Mouse (Mus musculus) hindbrain, embryonic 13.5 days (tissue): ENCODE measurements around the gene Gm9803. TPM values are rescaled to one million over a fixed set of nuclear protein-coding genes. Genes with fewer than 3 reads are reported as not detected.

Experiments
- ATAC-seq: fragments of 200-750 bp; cut with Nextera tagmentation; 2 replicates; pipeline ENCODE4 v1.8.0; 2017; ENCODE audit warnings: moderate TSS enrichment; ENCODE audit not compliant: low FRiP score
- H3K27ac ChIP-seq: fragments of 300-500 bp; sonication (generic); 2 replicates; pipeline ENCODE4 v1.5.1; 2015; ENCODE audit warnings: inconsistent platforms, mild to moderate bottlenecking, moderate library complexity
- H3K27me3 ChIP-seq: fragments of 300-500 bp; sonication (generic); 2 replicates; pipeline ENCODE4 v1.6.1; 2015; ENCODE audit warnings: mild to moderate bottlenecking, inconsistent platforms
- H3K36me3 ChIP-seq: fragments of 300-500 bp; sonication (generic); 2 replicates; pipeline ENCODE4 v1.6.1; 2015; ENCODE audit warnings: mild to moderate bottlenecking, inconsistent platforms
- H3K4me1 ChIP-seq: fragments of 300-500 bp; sonication (generic); replicated peaks from 2 replicates; pipeline ENCODE4 v1.6.1; 2015; ENCODE audit warnings: inconsistent platforms
- H3K4me2 ChIP-seq: fragments of 300-500 bp; sonication (generic); 2 replicates; pipeline ENCODE4 v1.6.1; 2015; ENCODE audit warnings: inconsistent platforms, mild to moderate bottlenecking, moderate library complexity
- H3K4me3 ChIP-seq: fragments of 300-500 bp; sonication (generic); 2 replicates; pipeline ENCODE4 v1.5.1; 2015; ENCODE audit warnings: mild to moderate bottlenecking, inconsistent platforms
- H3K9ac ChIP-seq: fragments of 300-500 bp; sonication (generic); 2 replicates; pipeline ENCODE4 v1.6.1; 2015; ENCODE audit warnings: mild to moderate bottlenecking, inconsistent platforms
- H3K9me3 ChIP-seq: fragments of 300-500 bp; sonication (generic); 2 replicates; pipeline ENCODE4 v1.6.1; 2016; ENCODE audit warnings: inconsistent platforms
- WGBS: fragments of 180-500 bp; shearing (Covaris S2); methylation state at CpG from one replicate; pipeline ENCODE4 v1.1.7; 2015; 5-methylcytosine and 5-hydroxymethylcytosine counted together
- polyA plus RNA-seq: library from polyadenylated mRNA; unstranded; fragments of >200 nt; fragmentation: Nextera tagmentation; extraction: Ambion mirVana; gene quantifications from 2 replicates; pipeline ENCODE4 v1.2.1, GENCODE M21; 2015

Gm9803 gene
- polyA plus RNA-seq, 1 experiment from 2014 or later = 16.4 TPM

DNA sequence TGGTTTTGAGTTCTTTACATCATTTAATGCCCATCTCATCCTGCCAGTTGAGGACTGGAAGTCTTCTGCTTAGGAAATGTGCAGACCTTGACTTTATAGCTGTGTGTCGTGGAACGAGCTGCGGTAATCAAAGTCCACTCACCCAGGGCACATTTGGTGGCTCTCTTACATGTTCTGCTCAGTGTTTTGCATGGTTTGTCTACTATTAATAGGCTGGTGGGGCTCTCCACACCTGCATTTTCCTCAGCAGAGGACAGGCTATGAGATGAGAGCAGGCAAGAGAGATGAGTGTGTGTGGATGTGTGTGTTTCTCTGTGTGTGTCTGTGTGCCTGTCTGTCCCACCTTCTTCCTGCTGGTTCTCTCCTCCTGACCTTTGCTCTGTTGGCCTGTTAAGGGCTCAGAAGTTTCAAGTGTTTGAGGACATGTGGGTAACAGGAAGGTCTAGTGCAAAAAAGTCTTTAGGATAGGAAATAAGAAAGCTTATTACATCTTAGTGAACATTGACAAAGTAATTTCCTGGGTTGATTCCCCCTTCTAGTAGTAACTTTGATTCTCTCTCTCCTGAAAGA is 36.4 kb upstream of the Gm9803 start:
- H3K27ac ChIP-seq = no peak overlapping the region
- H3K4me2 ChIP-seq = no peak overlapping the region
- no peak for ATAC-seq
- no peak overlapping the region for H3K4me3 ChIP-seq
- H3K27me3 ChIP-seq = no peaks in the 10 kb centered on the region
- peaks cover 25% of the 10 kb centered on the region for H3K4me1 ChIP-seq
- no peak overlapping the region for H3K9ac ChIP-seq
- no peaks in the 10 kb centered on the region for H3K9me3 ChIP-seq
- WGBS = 89% methylated on average over 3 of the region's 3 CpGs
- H3K36me3 ChIP-seq = no peaks in the 10 kb centered on the region

DNA sequence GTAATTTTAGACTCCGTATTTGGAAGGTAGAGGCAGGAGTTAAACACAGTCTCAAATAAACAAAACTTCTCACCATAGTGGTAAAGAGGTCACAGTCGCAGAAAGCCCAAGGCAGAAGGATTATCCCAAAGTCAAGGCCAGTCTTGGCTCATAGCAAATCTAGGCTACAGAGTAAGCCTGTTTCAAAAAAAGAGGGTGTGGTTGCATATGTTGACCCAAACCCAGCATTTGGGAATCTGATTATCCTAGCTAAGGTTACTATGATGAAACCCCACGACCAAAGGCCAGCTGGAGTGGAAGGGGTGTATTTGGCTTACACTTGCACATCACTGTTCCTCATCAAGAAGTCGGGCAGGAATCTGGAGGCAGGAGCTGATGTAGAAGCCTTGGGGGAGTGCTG is 35.6 kb upstream of the Gm9803 start:
- Histone ChIP-seq H3K27ac (no peak overlapping the region), H3K4me1 (peaks cover 18% of the 10 kb centered on the region), H3K4me2 (no peak overlapping the region), H3K9me3 (no peaks in the 10 kb centered on the region), H3K27me3 (no peaks in the 10 kb centered on the region), H3K4me3 (no peak overlapping the region), H3K36me3 (no peaks in the 10 kb centered on the region), H3K9ac (no peak overlapping the region)
- no peak for ATAC-seq
- 81% methylated on average over 4 of the region's 4 CpGs for WGBS

DNA sequence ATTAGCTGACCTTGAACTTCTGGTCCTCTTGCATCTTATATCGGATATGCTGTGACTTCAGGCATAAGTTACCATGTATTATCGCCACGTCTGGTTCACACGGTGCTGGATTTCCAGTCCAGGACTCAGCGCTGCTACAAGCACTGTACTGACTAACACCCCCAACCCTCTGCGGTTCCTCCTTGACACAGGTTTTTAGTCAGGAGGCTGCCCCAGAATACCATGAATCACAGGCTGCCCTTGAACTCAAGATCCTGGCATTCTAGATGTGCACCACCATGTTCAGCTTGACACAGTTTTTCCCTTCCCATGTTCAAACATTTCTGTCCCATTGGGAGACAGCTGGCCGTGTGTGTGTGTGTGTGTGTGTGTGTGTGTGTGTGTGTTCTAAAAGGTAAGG is 34.7 kb upstream of the Gm9803 start:
- no peak overlapping the region for H3K4me2 ChIP-seq
- H3K4me1 ChIP-seq = 0 out of 2 replicates have a peak, but pooled peaks cover 12% of the 10 kb centered on the region
- no peaks in the 10 kb centered on the region for H3K9me3 ChIP-seq
- H3K27ac ChIP-seq = no peak overlapping the region
- H3K36me3 ChIP-seq = peaks cover 2% of the 10 kb centered on the region; the same call in 1 of the 2 replicates
- no peak overlapping the region for H3K4me3 ChIP-seq
- WGBS = 93% methylated on average over 7 of the region's 7 CpGs
- H3K27me3 ChIP-seq = no peaks in the 10 kb centered on the region
- no peak overlapping the region for H3K9ac ChIP-seq
- no peak for ATAC-seq

- ATAC-seq = no peak
- Histone ChIP-seq H3K27ac (no peak overlapping the region), H3K4me1 (0 out of 2 replicates have a peak, but pooled peaks cover 12% of the 10 kb centered on the region), H3K27me3 (no peaks in the 10 kb centered on the region), H3K9me3 (no peaks in the 10 kb centered on the region), H3K36me3 (peaks cover 6% of the 10 kb centered on the region), H3K4me3 (no peak overlapping the region), H3K4me2 (no peak overlapping the region), H3K9ac (no peak overlapping the region)
- 68% methylated on average over 6 of the region's 6 CpGs for WGBS
Observed at GRCm38 (mm10) chr10:43489550-43489949, 34.3 kb upstream of the Gm9803 start.

DNA sequence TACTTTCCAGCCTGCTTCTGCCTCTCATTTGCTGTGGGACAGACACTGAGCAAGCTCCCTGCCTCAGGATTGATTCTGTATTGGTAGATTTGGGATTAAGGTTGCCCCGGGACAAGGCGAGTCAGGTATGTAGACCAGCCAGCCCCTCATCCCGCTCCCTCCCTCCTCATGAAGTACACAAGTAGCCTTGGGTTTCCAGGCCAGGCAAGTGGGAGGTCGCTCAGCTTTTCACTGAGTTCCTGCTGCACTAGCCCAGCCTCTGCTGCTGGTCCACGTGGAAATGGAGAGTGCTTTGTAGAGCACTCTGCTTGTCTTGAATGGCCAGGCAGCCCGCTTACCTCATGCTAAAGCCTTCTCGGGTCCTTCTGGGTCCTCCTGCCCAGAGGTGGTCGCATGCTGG is 33.9 kb upstream of the Gm9803 start:
- peaks cover 11% of the 10 kb centered on the region for H3K36me3 ChIP-seq
- H3K27me3 ChIP-seq = no peaks in the 10 kb centered on the region
- H3K9me3 ChIP-seq = no peaks in the 10 kb centered on the region
- no peak overlapping the region for H3K4me3 ChIP-seq
- no peak for ATAC-seq
- WGBS = 78% methylated on average over 8 of the region's 8 CpGs
- H3K4me1 ChIP-seq = 0 out of 2 replicates have a peak, but pooled peaks cover 12% of the 10 kb centered on the region
- no peak overlapping the region for H3K27ac ChIP-seq
- H3K4me2 ChIP-seq = no peak overlapping the region
- H3K9ac ChIP-seq = no peak overlapping the region

- peaks cover 19% of the 10 kb centered on the region for H3K36me3 ChIP-seq
- no peak for ATAC-seq
- no peak overlapping the region for H3K27ac ChIP-seq
- no peak overlapping the region for H3K4me2 ChIP-seq
- H3K27me3 ChIP-seq = no peaks in the 10 kb centered on the region
- H3K9ac ChIP-seq = no peak overlapping the region
- H3K4me1 ChIP-seq = 0 out of 2 replicates have a peak, but pooled peaks cover 12% of the 10 kb centered on the region
- 85% methylated on average over 5 of the region's 5 CpGs for WGBS
- no peaks in the 10 kb centered on the region for H3K9me3 ChIP-seq
- no peak overlapping the region for H3K4me3 ChIP-seq
Observed at GRCm38 (mm10) chr10:43490846-43491245, 33.0 kb upstream of the Gm9803 start.

GRCm38 (mm10) chr10:43502599-43502998 is 21.3 kb upstream of the Gm9803 start:
- WGBS = 91% methylated on average over 4 of the region's 4 CpGs
- H3K9ac ChIP-seq = no peak overlapping the region
- H3K27ac ChIP-seq = 0 out of 2 replicates have a peak overlapping the region, but pooled peaks have one; percentile 30
- H3K9me3 ChIP-seq = no peaks in the 10 kb centered on the region
- H3K4me1 ChIP-seq = no peaks in the 10 kb centered on the region
- 0 out of 2 replicates have a peak, but pooled peaks have one; percentile 37 for ATAC-seq
- H3K4me2 ChIP-seq = no peak overlapping the region
- H3K4me3 ChIP-seq = no peak overlapping the region
- peaks cover 51% of the 10 kb centered on the region for H3K36me3 ChIP-seq
- H3K27me3 ChIP-seq = no peaks in the 10 kb centered on the region

DNA sequence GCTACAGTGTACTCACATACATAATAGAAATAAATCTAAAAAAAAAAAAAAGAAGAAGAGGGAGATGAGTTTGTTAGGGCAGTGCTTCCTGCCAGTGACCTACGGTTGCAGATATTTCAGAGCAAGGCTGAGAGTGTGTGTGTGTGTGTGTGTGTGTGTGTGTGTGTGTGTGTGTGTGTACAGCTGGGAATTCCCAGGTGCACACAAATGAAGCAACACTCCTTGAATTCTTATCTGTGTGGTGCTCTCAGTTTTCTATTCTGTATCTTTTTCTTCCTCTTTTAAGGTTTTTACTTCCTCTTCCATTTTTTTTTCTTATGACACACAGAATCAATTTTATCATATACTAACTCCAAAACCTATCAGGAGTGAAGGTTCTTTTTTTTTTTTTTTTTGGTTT is 19.6 kb upstream of the Gm9803 start:
- no peak overlapping the region for H3K9ac ChIP-seq
- no peaks in the 10 kb centered on the region for H3K27me3 ChIP-seq
- H3K36me3 ChIP-seq = peaks cover 41% of the 10 kb centered on the region
- H3K4me1 ChIP-seq = no peaks in the 10 kb centered on the region
- no peak overlapping the region for H3K4me2 ChIP-seq
- no peak overlapping the region for H3K4me3 ChIP-seq
- no peak overlapping the region for H3K27ac ChIP-seq
- no peak for ATAC-seq
- 73% methylated on average over 1 of the region's 1 CpGs for WGBS
- H3K9me3 ChIP-seq = no peaks in the 10 kb centered on the region

- no peak for ATAC-seq
- no peak overlapping the region for H3K4me2 ChIP-seq
- no peak overlapping the region for H3K4me3 ChIP-seq
- H3K27ac ChIP-seq = no peak overlapping the region
- H3K9me3 ChIP-seq = no peaks in the 10 kb centered on the region
- peaks cover 49% of the 10 kb centered on the region for H3K36me3 ChIP-seq
- H3K27me3 ChIP-seq = no peaks in the 10 kb centered on the region
- H3K4me1 ChIP-seq = no peaks in the 10 kb centered on the region
- no peak overlapping the region for H3K9ac ChIP-seq
- WGBS = 81% methylated on average over 4 of the region's 4 CpGs
Observed at GRCm38 (mm10) chr10:43507051-43507450, 16.8 kb upstream of the Gm9803 start.

GRCm38 (mm10) chr10:43509228-43509627 is 14.7 kb upstream of the Gm9803 start:
- Histone ChIP-seq H3K4me1 (no peaks in the 10 kb centered on the region), H3K36me3 (peaks cover 56% of the 10 kb centered on the region), H3K4me2 (no peak overlapping the region), H3K9me3 (no peaks in the 10 kb centered on the region), H3K27ac (no peak overlapping the region), H3K9ac (no peak overlapping the region), H3K4me3 (no peak overlapping the region), H3K27me3 (no peaks in the 10 kb centered on the region)
- no peak for ATAC-seq
- 99% methylated on average over 7 of the region's 7 CpGs for WGBS

DNA sequence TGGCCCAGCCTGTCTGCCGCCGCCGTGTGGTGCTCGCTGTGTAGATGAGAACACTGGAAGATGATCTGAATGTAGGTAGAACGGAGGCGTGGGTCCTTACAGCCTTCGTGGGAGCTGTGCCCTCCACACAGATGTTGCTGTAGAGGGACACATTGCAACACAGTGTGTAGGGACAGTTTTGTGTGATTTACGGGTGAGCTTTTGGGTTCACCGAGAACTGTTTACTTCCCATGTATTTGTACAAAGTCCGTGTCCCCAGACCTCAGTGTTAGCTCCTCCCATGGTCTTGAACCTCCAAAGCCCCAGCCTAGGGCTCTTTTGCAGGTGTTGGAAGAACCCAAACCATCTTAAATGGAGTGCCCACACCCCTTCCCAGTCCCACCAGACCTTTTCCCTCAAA is 10.9 kb upstream of the Gm9803 start:
- Histone ChIP-seq H3K27ac (no peak overlapping the region), H3K27me3 (no peaks in the 10 kb centered on the region), H3K4me2 (no peak overlapping the region), H3K4me1 (peaks cover 4% of the 10 kb centered on the region; the same call in 1 of the 2 replicates), H3K4me3 (no peak overlapping the region), H3K36me3 (peaks cover 47% of the 10 kb centered on the region), H3K9ac (no peak overlapping the region), H3K9me3 (no peaks in the 10 kb centered on the region)
- WGBS = 98% methylated on average over 10 of the region's 10 CpGs
- ATAC-seq = no peak

- no peak overlapping the region for H3K4me2 ChIP-seq
- no peaks in the 10 kb centered on the region for H3K9me3 ChIP-seq
- H3K36me3 ChIP-seq = peaks cover 16% of the 10 kb centered on the region
- H3K27ac ChIP-seq = no peak overlapping the region
- H3K27me3 ChIP-seq = no peaks in the 10 kb centered on the region
- no peak overlapping the region for H3K4me3 ChIP-seq
- H3K4me1 ChIP-seq = peaks cover 4% of the 10 kb centered on the region; the same call in 1 of the 2 replicates
- 84% methylated on average over 6 of the region's 6 CpGs for WGBS
- H3K9ac ChIP-seq = no peak overlapping the region
- no peak for ATAC-seq
Observed at GRCm38 (mm10) chr10:43516992-43517660, 6.8 kb upstream of the Gm9803 start.

DNA sequence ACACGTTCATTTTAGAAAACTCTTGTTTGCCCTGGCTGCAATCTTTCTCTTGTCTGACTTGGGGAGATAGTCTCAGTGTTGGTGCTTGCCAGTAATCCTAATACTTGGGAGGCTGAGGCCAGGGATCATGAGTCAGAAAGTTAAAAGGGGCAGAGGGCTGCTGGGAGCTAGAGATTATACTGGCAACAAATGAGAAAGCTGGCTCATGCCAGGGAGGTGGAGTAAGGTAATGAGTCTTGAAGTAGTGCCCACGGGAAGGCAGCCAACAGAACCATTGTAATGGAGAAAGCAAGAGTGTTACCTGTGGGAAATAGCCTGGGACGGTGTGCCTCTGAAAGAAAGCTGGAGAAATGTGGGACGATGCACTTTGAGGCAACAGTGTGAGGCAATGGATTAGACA is 6.0 kb upstream of the Gm9803 start:
- no peaks in the 10 kb centered on the region for H3K9me3 ChIP-seq
- H3K4me3 ChIP-seq = no peak overlapping the region
- no peak for ATAC-seq

More for the DNA sequence above, 6.0 kb upstream of the Gm9803 start:
- no peak overlapping the region for H3K4me2 ChIP-seq
- H3K36me3 ChIP-seq = peaks cover 12% of the 10 kb centered on the region
- no peak overlapping the region for H3K27ac ChIP-seq
- no peak overlapping the region for H3K9ac ChIP-seq
- WGBS = 62% methylated on average over 4 of the region's 4 CpGs
- H3K4me1 ChIP-seq = peaks cover 4% of the 10 kb centered on the region; the same call in 1 of the 2 replicates
- H3K27me3 ChIP-seq = no peaks in the 10 kb centered on the region
